Mouse (Mus musculus) gastrocnemius, adult 8-10 months (tissue): Measurements from ENCODE around the gene Abca12. TPM values are rescaled to one million over a fixed set of nuclear protein-coding genes. Genes with fewer than 3 reads are reported as not detected.

Experiments
- DNase-seq, 2 experiments: peaks; one replicate each; pipeline ENCODE4 v3.0.0; 2022; ENCODE audit warnings: low spot score in 2 of 2
- total RNA-seq, 4 experiments: library from RNA; stranded (reverse); gene quantifications; 2 replicates each; pipeline ENCODE4 v1.2.4; 2022

Abca12 gene
- total RNA-seq, 4 experiments from 2014 or later: not detected

- DNase-seq: no peak
These were observed 219.4 kb downstream of the Abca12 start for GRCm38 (mm10) chr1:71195333-71195732.

GRCm38 (mm10) chr1:71193931-71194330, 220.8 kb downstream of the Abca12 start:
- no peak for DNase-seq

Other genes starting within 250 kb of the Abca12 start
- 10 to 100 TPM; 23.2 to 29.8 (median 25.6) TPM for gene Atic, start 142.2 kb upstream of the Abca12 start, total RNA-seq
- 10 to 100 TPM; 18.4 to 36.6 (median 23.6) TPM for gene Fn1, start 238.3 kb upstream of the Abca12 start, total RNA-seq